Mouse (Mus musculus) forebrain, embryonic 10.5 days (tissue): Measurements from ENCODE around the gene Ttc19. TPM values are rescaled to one million over a fixed set of nuclear protein-coding genes. Genes with fewer than 3 reads are reported as not detected.

Source experiments
- DNase-seq: peaks from one replicate; pipeline ENCODE4 v3.0.0-alpha.2; 2017; ENCODE audit warnings: low spot score; ENCODE audit errors: extremely low spot score
- H3K27ac ChIP-seq: fragments of 300-500 bp; sonication (generic); 2 replicates; pipeline ENCODE4 v1.5.1; 2016; ENCODE audit warnings: mild to moderate bottlenecking
- H3K27me3 ChIP-seq: fragments of 300-500 bp; sonication (generic); 2 replicates; pipeline ENCODE4 v1.6.1; 2016; ENCODE audit warnings: mild to moderate bottlenecking; ENCODE audit not compliant: poor library complexity, severe bottlenecking
- H3K36me3 ChIP-seq: fragments of 300-500 bp; sonication (generic); replicated peaks from 2 replicates; pipeline ENCODE4 v1.6.1; 2016; ENCODE audit warnings: mild to moderate bottlenecking, moderate library complexity
- H3K4me1 ChIP-seq: fragments of 300-500 bp; sonication (generic); 2 replicates; pipeline ENCODE4 v1.6.1; 2016
- H3K4me3 ChIP-seq: fragments of 300-500 bp; sonication (generic); 2 replicates; pipeline ENCODE4 v1.5.1; 2016; ENCODE audit warnings: mild to moderate bottlenecking, moderate library complexity
- H3K9me3 ChIP-seq: fragments of 300-500 bp; sonication (generic); 2 replicates; pipeline ENCODE4 v1.6.1; 2016; ENCODE audit warnings: mild to moderate bottlenecking, moderate library complexity
- WGBS: fragments of 180-500 bp; shearing (Covaris S2); methylation state at CpG from one replicate; pipeline ENCODE4 v1.1.7; 2016; 5-methylcytosine and 5-hydroxymethylcytosine counted together
- polyA plus RNA-seq: library from polyadenylated mRNA; unstranded; fragments of >200 nt; fragmentation: Nextera tagmentation; extraction: Ambion mirVana; gene quantifications from 2 replicates; pipeline ENCODE4 v1.2.1, GENCODE M21; 2016

The Ttc19 gene
- polyA plus RNA-seq, 1 experiment from 2014 or later: 16.2 TPM

DNA sequence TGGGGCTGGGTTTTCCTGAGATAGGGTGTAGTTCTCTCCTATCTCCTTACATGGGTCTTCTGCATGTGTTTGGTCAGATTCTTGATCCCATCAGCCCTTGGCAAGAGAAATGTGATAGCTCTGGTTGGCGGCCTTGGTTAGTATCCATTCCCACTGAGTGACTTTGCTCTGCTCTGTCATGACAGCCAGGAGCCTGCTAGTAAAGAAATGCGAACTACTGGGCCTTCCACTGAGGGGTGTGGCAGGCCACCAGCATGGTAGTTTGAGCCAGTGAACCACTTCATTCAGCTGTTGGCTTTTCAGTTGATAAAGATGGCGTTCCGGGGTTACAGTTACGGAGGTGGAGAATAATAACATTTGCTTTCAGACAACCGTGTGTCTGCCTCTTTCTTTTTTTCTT lies 17.6 kb downstream of the Ttc19 start:
- peaks cover 23% of the 10 kb centered on the region for H3K36me3 ChIP-seq
- peaks cover 5% of the 10 kb centered on the region; the same call in 1 of the 2 replicates for H3K4me1 ChIP-seq
- H3K4me3 ChIP-seq: no peak overlapping the region
- 89% methylated on average over 6 of the region's 6 CpGs for WGBS
- no peak for DNase-seq
- no peak overlapping the region for H3K27ac ChIP-seq
- no peaks in the 10 kb centered on the region for H3K9me3 ChIP-seq
- H3K27me3 ChIP-seq: no peaks in the 10 kb centered on the region

DNA sequence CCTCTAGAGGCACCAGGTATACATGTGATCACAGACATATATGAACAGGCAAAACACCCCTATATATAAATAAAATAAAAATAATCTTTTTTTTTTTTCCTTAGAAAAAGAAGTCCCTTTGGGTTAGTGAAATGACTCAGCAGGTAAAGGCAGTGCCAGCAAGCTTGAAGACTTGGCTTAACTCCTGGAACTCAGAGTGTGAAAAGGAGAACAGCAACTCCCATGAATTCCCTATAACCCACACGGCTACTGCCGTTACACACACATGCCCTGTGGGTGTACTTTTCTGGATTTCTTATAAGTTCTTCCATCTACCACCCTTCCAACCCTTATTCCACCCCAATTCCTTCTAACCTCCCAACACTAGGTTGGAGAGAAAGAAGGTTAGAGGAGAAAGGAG lies 24.6 kb downstream of the Ttc19 start:
- no peak overlapping the region for H3K27ac ChIP-seq
- H3K36me3 ChIP-seq: peaks cover 44% of the 10 kb centered on the region
- 97% methylated on average over 2 of the region's 2 CpGs for WGBS
- H3K27me3 ChIP-seq: no peaks in the 10 kb centered on the region
- no peaks in the 10 kb centered on the region for H3K9me3 ChIP-seq
- H3K4me3 ChIP-seq: no peak overlapping the region
- H3K4me1 ChIP-seq: peaks cover 5% of the 10 kb centered on the region; the same call in 1 of the 2 replicates
- DNase-seq: no peak

DNA sequence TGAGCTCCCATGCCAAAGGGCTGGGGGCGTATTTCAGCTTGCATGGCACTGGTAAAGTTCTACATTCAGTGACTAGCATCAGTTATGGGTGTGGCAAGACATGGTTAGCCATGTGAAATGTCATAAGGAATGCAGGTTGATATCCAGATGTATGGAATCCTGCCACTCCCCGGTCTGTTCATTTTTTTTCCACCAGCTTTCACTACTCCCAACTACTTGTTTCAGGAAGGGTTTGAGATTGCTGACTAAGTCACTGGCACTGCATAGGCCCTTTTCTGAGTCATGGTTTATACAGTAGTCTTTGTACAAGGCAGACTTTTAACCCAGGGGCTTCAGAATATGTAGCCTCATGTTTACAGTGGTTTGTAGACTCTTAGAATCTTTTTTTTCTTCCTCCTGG lies 28.0 kb downstream of the Ttc19 start:
- WGBS: 93% methylated on average over 2 of the region's 2 CpGs
- no peaks in the 10 kb centered on the region for H3K27me3 ChIP-seq
- H3K9me3 ChIP-seq: no peaks in the 10 kb centered on the region
- peaks cover 72% of the 10 kb centered on the region for H3K36me3 ChIP-seq
- H3K4me3 ChIP-seq: no peak overlapping the region
- no peak for DNase-seq
- H3K4me1 ChIP-seq: no peaks in the 10 kb centered on the region
- no peak overlapping the region for H3K27ac ChIP-seq

DNA sequence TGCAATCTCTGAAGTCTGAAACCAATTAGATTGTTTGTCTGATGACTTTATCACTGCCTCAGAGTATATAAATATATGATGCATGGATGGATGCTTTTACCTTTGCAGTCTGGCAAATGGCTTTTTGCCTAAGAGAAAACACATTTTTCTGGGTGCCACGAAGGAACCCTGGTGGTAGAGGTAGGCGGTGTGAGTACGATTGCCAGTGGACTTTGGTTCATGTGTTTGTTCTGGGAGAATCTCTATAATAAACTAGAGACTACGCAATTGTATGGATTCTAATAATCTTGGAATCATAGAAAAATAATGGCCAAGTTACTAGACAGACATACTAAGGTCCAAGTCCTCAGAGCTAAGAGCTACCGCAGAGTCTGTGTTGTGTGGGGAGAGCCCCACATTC lies 33.7 kb downstream of the Ttc19 start:
- Histone ChIP-seq H3K27ac (no peak overlapping the region), H3K36me3 (peaks cover 93% of the 10 kb centered on the region), H3K4me3 (no peak overlapping the region), H3K9me3 (no peaks in the 10 kb centered on the region), H3K27me3 (no peaks in the 10 kb centered on the region), H3K4me1 (no peaks in the 10 kb centered on the region)
- no peak for DNase-seq
- WGBS: 95% methylated on average over 5 of the region's 5 CpGs

DNA sequence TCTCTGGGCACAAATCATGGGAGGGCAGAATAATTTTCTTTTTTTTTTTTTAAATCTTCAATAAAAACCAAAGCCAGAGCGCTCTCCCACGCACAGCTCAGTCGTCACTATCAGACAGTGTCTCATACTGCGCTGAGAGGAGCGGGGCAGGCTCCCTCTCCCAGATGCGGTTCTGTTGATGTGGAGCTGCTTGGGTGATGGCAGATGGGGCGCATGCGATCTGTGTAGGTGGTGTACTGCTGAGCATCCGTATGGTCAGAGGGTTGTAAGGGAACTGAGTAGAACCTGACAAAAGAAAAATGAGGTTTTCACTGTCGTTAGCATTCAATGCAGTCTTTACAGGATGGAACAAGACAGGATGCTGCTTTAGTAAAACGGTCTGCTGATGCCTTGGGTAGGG lies 36.5 kb downstream of the Ttc19 start:
- Histone ChIP-seq H3K9me3 (no peaks in the 10 kb centered on the region), H3K36me3 (peaks cover 99% of the 10 kb centered on the region), H3K4me1 (no peaks in the 10 kb centered on the region), H3K4me3 (no peak overlapping the region), H3K27me3 (no peaks in the 10 kb centered on the region), H3K27ac (no peak overlapping the region)
- DNase-seq: no peak
- 89% methylated on average over 11 of the region's 11 CpGs for WGBS

DNA sequence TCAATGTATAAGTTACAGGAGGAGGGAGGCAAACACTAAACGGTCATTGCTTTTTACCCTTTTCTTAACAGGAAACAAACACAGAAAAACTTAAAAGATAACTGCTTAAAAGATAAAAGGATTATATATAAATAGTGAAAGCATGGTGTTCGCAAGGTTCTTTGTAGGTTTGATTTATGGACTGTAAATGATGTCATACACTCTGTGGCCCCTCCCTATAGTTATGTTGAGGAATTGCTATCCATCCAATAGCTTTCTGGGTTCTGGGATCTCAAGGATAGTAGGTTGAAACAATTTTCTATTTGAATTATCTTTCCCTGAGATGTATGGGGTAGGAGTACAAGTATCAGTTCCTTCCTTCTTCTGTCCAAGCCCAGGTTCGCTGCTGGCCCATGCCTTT lies 38.8 kb downstream of the Ttc19 start:
- Histone ChIP-seq H3K27me3 (no peaks in the 10 kb centered on the region), H3K27ac (no peak overlapping the region), H3K9me3 (no peaks in the 10 kb centered on the region), H3K4me3 (no peak overlapping the region), H3K36me3 (peaks cover 99% of the 10 kb centered on the region), H3K4me1 (no peaks in the 10 kb centered on the region)
- no peak for DNase-seq
- WGBS: 96% methylated on average over 3 of the region's 3 CpGs

DNA sequence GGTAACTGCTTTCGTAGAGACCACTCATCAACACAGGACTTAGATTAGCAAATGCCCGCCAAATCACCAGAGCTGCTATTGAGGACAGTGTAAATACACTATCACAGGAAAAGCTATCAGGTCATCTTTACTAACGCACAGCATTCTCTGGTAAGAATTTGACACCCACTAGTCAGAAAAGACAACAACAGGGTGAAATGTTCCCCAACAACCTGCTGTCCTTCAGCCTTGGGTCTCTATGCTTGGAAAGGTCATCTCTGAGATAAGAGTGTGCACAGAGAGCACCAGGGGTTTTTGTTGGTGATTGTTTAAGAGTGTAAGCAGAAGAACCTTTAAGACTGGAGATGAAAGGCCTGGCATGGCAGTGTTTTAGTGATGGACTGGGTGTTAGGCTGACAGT lies 42.4 kb downstream of the Ttc19 start:
- Histone ChIP-seq H3K36me3 (peaks cover 99% of the 10 kb centered on the region), H3K4me3 (no peak overlapping the region), H3K9me3 (no peaks in the 10 kb centered on the region), H3K4me1 (no peaks in the 10 kb centered on the region), H3K27me3 (no peaks in the 10 kb centered on the region), H3K27ac (no peak overlapping the region)
- WGBS: 93% methylated on average over 3 of the region's 3 CpGs
- DNase-seq: no peak

DNA sequence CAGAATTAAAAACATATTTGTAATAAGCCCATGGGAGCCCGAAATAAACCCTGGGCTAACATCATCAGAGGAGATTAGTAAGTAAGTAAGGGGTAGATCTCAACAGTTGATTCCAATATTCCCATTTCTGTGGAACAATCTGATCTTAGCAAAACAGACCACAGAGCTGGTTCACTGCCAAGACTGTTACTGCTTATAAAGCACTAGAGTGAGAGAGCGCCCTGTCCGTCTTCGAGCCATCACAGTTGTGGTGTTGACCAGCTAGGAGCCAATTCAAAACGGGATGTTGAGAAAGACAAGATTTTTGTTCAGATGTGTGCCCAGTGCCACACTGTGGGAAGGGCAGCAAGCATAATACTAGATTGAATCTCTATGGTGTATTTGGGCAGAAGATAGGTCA lies 49.9 kb downstream of the Ttc19 start:
- WGBS: 96% methylated on average over 5 of the region's 5 CpGs
- no peaks in the 10 kb centered on the region for H3K4me1 ChIP-seq
- H3K27me3 ChIP-seq: no peaks in the 10 kb centered on the region
- H3K36me3 ChIP-seq: peaks cover 99% of the 10 kb centered on the region
- DNase-seq: no peak
- no peak overlapping the region for H3K27ac ChIP-seq
- H3K9me3 ChIP-seq: no peaks in the 10 kb centered on the region
- no peak overlapping the region for H3K4me3 ChIP-seq

DNA sequence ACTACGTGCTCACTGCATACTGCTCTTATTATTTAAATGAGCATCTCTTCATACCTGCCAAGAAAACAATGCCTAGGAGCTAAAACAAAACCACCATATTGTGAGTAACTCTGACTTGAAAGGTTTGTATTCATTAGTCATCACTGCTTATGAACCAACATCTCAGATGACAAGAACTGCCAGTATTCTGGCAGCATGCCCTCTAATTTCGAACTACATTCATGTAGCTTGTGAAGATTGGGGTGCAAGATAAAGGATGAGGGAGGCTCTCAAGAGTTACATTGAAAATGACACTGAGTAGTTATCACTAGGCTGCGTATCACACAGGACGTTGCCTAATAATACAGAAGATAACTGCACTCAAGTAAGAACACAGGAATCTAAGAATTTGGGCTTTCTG lies 51.0 kb downstream of the Ttc19 start:
- no peak for DNase-seq
- Histone ChIP-seq H3K27ac (no peak overlapping the region), H3K36me3 (peaks cover 99% of the 10 kb centered on the region), H3K4me3 (no peak overlapping the region), H3K27me3 (no peaks in the 10 kb centered on the region), H3K4me1 (no peaks in the 10 kb centered on the region), H3K9me3 (no peaks in the 10 kb centered on the region)
- WGBS: 95% methylated on average over 4 of the region's 4 CpGs

DNA sequence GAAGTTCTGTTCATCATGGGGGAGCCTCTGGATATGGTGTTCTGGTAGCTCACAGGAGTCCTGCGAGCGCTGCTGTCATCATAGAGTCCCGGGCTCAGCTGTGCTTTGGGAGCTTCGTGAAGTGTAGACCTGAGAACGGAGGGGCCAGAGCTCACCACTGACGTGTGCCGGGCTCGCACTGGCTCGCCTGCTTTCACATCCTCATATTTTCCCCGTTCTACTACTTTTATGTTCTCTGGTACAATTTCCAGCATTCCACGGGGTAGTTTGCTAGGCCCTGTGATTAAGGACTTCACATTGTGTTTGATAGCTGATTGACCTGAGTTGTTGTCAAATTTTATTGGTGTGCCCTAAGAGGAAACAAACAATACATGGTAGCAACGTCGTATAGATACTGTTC lies 61.7 kb downstream of the Ttc19 start:
- Histone ChIP-seq H3K4me3 (no peak overlapping the region), H3K27me3 (no peaks in the 10 kb centered on the region), H3K9me3 (no peaks in the 10 kb centered on the region), H3K4me1 (no peaks in the 10 kb centered on the region), H3K36me3 (peaks cover 90% of the 10 kb centered on the region), H3K27ac (no peak overlapping the region)
- WGBS: 95% methylated on average over 13 of the region's 13 CpGs
- no peak for DNase-seq

DNA sequence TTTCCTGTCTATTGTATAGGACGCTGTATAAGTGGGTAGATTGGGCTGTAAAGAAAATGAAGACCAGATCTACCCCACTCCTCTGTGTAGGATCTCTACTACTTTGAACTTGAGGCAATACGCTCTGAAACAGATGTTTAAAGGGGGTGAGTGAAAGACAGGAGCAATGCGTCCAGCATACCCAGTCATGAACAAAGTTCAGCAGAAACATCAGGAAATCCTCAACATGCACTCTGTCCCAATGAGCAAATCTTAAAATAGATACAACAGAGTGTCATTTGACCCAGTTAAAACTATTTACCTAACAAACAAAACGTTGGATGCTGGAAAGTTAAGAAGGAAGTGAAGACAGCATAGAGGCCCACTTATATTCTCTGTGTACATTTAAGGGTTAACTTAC lies 70.7 kb downstream of the Ttc19 start:
- no peak overlapping the region for H3K4me3 ChIP-seq
- no peaks in the 10 kb centered on the region for H3K9me3 ChIP-seq
- no peaks in the 10 kb centered on the region for H3K4me1 ChIP-seq
- 94% methylated on average over 4 of the region's 4 CpGs for WGBS
- H3K27me3 ChIP-seq: no peaks in the 10 kb centered on the region
- DNase-seq: no peak
- peaks cover 99% of the 10 kb centered on the region for H3K36me3 ChIP-seq
- H3K27ac ChIP-seq: no peak overlapping the region

DNA sequence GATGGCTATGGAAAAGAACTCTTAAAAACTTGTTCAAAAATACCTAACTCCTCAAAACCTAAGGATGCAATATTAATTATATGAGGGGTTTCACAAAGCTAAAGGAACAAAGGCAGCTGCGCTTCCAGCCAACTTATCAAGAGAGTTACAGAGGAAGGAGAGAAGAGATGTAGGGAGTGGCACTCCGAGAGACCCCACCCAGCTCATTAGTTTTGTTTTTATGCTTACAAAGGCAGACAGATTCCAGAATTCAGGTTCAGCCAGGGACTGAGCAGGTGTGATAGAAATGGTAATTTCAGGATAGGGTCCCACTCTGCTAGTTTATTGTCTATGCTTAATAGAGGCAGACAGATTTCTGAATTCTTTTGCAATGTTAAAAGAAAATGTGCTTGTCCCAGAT lies 73.9 kb downstream of the Ttc19 start:
- H3K27ac ChIP-seq: no peak overlapping the region
- no peak for DNase-seq
- 98% methylated on average over 2 of the region's 2 CpGs for WGBS
- H3K9me3 ChIP-seq: no peaks in the 10 kb centered on the region
- H3K27me3 ChIP-seq: no peaks in the 10 kb centered on the region
- H3K36me3 ChIP-seq: peaks cover 97% of the 10 kb centered on the region
- no peak overlapping the region for H3K4me3 ChIP-seq
- H3K4me1 ChIP-seq: no peaks in the 10 kb centered on the region

DNA sequence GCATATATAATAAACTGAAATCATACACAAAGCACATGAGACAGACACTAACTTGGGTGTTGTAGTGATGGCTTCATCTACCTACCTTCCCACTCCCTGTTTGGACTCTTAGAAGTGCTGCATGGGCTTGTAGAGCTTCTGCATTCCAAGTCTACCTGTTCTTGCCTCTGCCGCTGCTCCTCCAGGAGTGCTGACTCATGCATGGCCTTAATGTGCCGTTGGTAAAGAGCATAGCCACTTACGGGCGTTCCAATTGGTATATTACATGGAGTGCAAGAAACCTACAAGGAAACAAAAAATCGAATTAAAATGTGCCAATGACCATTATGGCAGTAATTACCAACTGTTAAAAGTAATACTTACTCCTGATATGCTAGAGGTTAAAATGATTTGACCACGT lies 85.6 kb downstream of the Ttc19 start:
- Histone ChIP-seq H3K9me3 (no peaks in the 10 kb centered on the region), H3K27ac (no peak overlapping the region), H3K4me1 (no peaks in the 10 kb centered on the region), H3K36me3 (peaks cover 92% of the 10 kb centered on the region), H3K4me3 (no peak overlapping the region), H3K27me3 (no peaks in the 10 kb centered on the region)
- DNase-seq: no peak
- WGBS: 93% methylated on average over 6 of the region's 6 CpGs

DNA sequence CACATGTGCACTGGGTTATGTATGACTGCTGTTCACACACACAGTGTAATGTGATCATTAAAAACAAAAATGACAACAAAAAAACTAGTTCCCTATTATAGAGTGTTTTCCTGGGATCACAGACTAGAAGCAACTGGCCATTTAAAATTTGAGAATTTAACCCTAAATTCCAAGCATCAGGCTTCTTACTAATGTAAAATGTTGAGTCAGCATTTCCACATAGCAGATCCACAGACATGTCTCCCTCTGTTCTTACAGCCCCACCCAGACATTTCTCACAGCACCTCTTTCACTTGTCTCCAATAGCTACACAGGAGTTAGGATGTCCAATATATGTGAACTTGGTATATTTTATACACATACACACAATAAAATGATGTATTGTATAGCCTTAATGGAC lies 88.7 kb downstream of the Ttc19 start:
- H3K27me3 ChIP-seq: no peaks in the 10 kb centered on the region
- H3K4me1 ChIP-seq: no peaks in the 10 kb centered on the region
- no peak for DNase-seq
- no peak overlapping the region for H3K4me3 ChIP-seq
- H3K9me3 ChIP-seq: no peaks in the 10 kb centered on the region
- H3K27ac ChIP-seq: no peak overlapping the region
- H3K36me3 ChIP-seq: peaks cover 94% of the 10 kb centered on the region
